Mouse (Mus musculus) neural tube, embryonic 14.5 days (tissue): ENCODE results near the gene Col4a2. TPM values are rescaled to one million over a fixed set of nuclear protein-coding genes. Genes with fewer than 3 reads are reported as not detected.
"Not testable (repeated sequence)": the region's sequence is repeated elsewhere in the genome, so short reads cannot be mapped to it uniquely, and the experiment has no call there.

ENCODE experiments used
- ATAC-seq: fragments of 200-750 bp; cut with Nextera tagmentation; 2 replicates; pipeline ENCODE4 v1.8.0; 2017; ENCODE audit warnings: low read depth, mild to moderate bottlenecking, moderate TSS enrichment, moderate library complexity
- H3K27ac ChIP-seq: fragments of 300-500 bp; sonication (generic); 2 replicates; pipeline ENCODE4 v1.5.1; 2014; ENCODE audit warnings: low read depth, mild to moderate bottlenecking, control low read depth, low read length, moderate library complexity, mixed read lengths
- H3K27me3 ChIP-seq: fragments of 300-500 bp; sonication (generic); 2 replicates; pipeline ENCODE4 v1.6.1; 2014; ENCODE audit warnings: low read length; ENCODE audit not compliant: control insufficient read depth, insufficient read depth
- H3K36me3 ChIP-seq: fragments of 300-500 bp; sonication (generic); 2 replicates; pipeline ENCODE4 v1.6.1; 2014; ENCODE audit warnings: low read length, mixed read lengths; ENCODE audit not compliant: control insufficient read depth, insufficient read depth
- H3K4me1 ChIP-seq: fragments of 300-500 bp; sonication (generic); 2 replicates; pipeline ENCODE4 v1.6.1; 2014; ENCODE audit warnings: low read length; ENCODE audit not compliant: control insufficient read depth, insufficient read depth
- H3K4me2 ChIP-seq: fragments of 300-500 bp; sonication (generic); 2 replicates; pipeline ENCODE4 v1.6.1; 2014; ENCODE audit warnings: mild to moderate bottlenecking, low read depth, low read length, control low read depth
- H3K4me3 ChIP-seq: fragments of 300-500 bp; sonication (generic); 2 replicates; pipeline ENCODE4 v1.5.1; 2014; ENCODE audit warnings: low read depth, low read length, control low read depth, mixed read lengths
- H3K9ac ChIP-seq: fragments of 300-500 bp; sonication (generic); replicated peaks from 2 replicates; pipeline ENCODE4 v1.6.1; 2014; ENCODE audit warnings: low read depth, mild to moderate bottlenecking, control low read depth, low read length, mixed read lengths
- H3K9me3 ChIP-seq: fragments of 300-500 bp; sonication (generic); 2 replicates; pipeline ENCODE4 v1.6.1; 2016; ENCODE audit warnings: low read length; ENCODE audit not compliant: control insufficient read depth
- WGBS: fragments of 180-500 bp; shearing (Covaris S2); extraction: QIAGEN DNeasy Blood & Tissue Kit; methylation state at CpG from one replicate; pipeline ENCODE4 v1.1.7; 2014; 5-methylcytosine and 5-hydroxymethylcytosine counted together
- polyA plus RNA-seq: library from polyadenylated mRNA; unstranded; fragments of >200 nt; fragmentation: Nextera tagmentation; extraction: Ambion mirVana; gene quantifications from 2 replicates; pipeline ENCODE4 v1.2.1, GENCODE M21; 2014

The Col4a2 gene
- polyA plus RNA-seq, 1 experiment from 2014 or later: 11.8 TPM

DNA sequence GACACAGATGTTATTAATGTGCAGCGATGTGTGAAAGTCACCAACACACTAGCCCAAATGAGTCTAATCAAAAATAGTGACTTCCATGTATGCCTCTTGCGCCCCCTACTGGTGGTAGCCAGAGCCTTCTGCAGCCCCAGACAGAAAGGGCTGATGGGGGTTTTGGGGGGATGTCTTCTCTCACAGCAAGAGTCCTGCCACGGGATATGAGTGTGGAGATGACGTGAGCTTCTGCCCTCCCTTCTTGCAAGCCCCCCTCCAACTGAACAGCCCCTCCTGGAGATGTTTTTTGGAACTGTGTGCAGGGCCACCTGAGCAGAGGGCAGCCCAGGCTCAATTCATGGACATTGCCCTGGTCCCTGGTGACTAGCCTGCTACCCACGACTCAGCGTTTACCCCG, 173.5 kb downstream of the Col4a2 start:
- WGBS: 23% methylated on average over 7 of the region's 7 CpGs
- no peak; the same call in 1 of the 2 replicates for ATAC-seq

DNA sequence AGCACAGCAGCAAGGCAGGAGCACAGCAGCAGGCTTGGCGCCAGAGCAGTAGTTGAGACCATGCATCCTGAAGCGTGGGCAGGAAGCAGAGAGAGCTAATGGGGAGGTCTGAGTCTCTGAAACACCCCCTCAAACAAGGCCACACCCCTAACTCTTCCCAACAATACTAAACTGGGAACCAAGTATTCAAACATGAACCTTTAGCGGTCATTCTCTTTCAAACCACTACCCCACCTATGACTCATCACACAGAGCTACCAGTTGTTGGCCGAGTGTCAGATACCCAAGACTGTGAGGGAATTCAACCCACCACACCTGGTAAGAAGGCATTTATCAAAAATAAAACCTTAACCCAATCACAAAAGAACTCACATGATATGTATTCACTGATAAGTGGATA, 174.6 kb downstream of the Col4a2 start:
- no peaks in the 10 kb centered on the region for H3K36me3 ChIP-seq
- no peaks in the 10 kb centered on the region for H3K9me3 ChIP-seq
- no peak overlapping the region for H3K9ac ChIP-seq
- no peak overlapping the region for H3K4me2 ChIP-seq
- no peak overlapping the region for H3K27ac ChIP-seq
- H3K4me3 ChIP-seq: no peak overlapping the region
- H3K4me1 ChIP-seq: no peaks in the 10 kb centered on the region
- peaks cover 3% of the 10 kb centered on the region; the same call in 1 of the 2 replicates for H3K27me3 ChIP-seq
- ATAC-seq: no peak
- 75% methylated on average over 4 of the region's 4 CpGs for WGBS

More for the DNA sequence above, 173.5 kb downstream of the Col4a2 start:
- no peak overlapping the region for H3K27ac ChIP-seq
- H3K36me3 ChIP-seq: no peaks in the 10 kb centered on the region
- no peaks in the 10 kb centered on the region for H3K9me3 ChIP-seq
- no peak overlapping the region for H3K4me3 ChIP-seq
- no peak overlapping the region for H3K9ac ChIP-seq
- no peaks in the 10 kb centered on the region for H3K4me1 ChIP-seq
- H3K4me2 ChIP-seq: no peak overlapping the region
- peaks cover 3% of the 10 kb centered on the region; the same call in 1 of the 2 replicates for H3K27me3 ChIP-seq

DNA sequence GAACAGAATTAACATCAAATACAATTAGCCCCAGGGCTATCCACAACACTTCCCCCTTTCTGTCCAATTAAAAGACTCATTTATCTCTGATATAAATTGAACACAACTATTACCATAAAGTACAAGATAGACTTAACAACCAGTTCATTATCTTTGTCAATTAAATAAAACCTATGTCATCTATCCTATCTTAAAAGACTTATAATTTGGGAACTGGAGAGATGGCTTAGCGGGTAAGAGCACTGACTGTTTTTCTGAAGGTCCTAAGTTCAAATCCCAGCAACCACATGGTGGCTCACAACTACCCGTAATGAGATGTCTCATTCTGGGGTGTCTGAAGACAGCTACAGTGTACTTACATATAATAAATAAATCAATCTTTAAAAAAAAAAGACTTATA, 179.7 kb downstream of the Col4a2 start:
- not testable (repeated sequence) for H3K27me3 ChIP-seq, H3K27ac ChIP-seq, H3K4me1 ChIP-seq, H3K36me3 ChIP-seq, H3K4me2 ChIP-seq, H3K9me3 ChIP-seq, H3K9ac ChIP-seq, ATAC-seq, H3K4me3 ChIP-seq
- WGBS: 88% methylated on average over 2 of the region's 2 CpGs

DNA sequence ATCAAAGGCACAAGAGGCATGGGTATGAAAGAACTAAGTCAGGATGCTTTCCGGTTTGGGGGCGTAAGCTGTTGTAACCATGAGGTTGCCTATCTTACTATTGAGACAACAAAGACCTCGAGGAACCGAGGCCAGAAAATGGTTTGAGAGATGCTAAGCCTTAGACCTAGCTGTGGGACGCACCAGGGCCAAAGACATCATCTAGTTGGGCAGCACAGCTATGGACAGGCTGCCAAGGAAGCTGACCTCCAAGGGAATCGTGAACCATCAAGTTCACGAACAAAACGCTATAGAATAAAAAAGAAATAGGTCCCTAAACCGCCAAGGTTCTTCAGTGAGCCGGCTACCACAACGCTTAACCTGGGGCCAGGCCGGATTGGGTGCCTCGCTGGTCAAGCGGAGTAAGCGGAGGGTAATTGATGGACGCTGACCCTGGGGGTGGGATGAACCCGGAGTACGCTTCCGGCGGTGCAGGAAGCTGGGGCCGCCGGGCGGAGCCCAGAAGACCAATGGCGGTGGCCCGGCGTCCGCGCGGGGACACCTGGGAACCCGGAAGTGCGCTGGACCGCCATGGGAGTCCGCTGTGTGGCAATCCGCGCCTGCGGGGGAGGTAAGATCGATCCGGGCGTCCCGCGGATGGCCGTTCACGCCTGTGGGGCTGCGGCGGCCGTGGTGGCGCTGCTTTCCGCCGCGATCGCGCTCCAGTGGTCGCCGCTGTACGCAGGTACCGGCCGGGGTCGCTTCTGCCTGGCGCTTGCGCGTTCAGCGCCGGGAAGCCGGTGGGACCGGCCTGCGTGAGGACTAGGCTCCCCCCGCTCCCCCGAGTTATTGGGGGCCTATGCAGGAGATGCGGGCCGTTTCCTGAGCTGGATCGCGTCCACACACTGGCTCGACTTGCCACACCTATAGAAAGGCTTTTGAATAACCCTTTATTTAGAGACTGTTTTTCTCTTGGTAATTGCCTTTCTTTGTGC, 184.7 kb downstream of the Col4a2 start, which contains the start of gene Naxd:
TSS of gene Naxd (plus strand) at position 490 of the 974 bp plus-strand sequence.
- no peaks in the 10 kb centered on the region for H3K36me3 ChIP-seq
- ATAC-seq: peak; percentile 98
- WGBS: 4% methylated on average over 72 of the region's 73 CpGs

DNA sequence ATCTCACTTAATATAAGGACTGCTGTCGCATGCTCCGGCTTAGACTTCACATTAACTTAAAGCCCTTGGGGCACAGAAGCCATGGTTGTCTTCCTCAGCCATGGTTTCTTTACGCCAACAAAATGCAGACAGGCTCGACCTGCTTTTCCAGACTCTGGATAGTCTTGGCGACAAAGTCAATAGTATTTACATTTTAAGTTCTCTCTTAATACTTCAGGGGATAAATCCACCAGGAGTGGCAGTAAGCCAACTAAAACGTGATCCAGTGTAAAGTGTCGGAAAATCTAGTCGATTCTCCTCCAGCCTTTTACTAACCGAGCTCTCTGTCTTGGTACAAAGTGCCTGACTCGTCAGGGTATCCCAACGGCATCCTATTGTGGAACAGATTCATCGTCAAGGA, 185.7 kb downstream of the Col4a2 start:
- Histone ChIP-seq H3K27ac (0 out of 2 replicates have a peak overlapping the region, but pooled peaks have one; percentile 88), H3K4me3 (peak overlapping the region; percentile 84), H3K27me3 (no peaks in the 10 kb centered on the region), H3K9me3 (no peaks in the 10 kb centered on the region), H3K9ac (no peak overlapping the region; the same call in 1 of the 2 replicates), H3K36me3 (peaks cover 4% of the 10 kb centered on the region; the same call in 1 of the 2 replicates), H3K4me1 (peaks cover 5% of the 10 kb centered on the region), H3K4me2 (peak overlapping the region; percentile 63)
- no peak for ATAC-seq
- 78% methylated on average over 12 of the region's 12 CpGs for WGBS

More for the DNA sequence above, 184.7 kb downstream of the Col4a2 start, which contains the start of gene Naxd:
- H3K4me1 ChIP-seq: peaks cover 5% of the 10 kb centered on the region
- H3K27ac ChIP-seq: peak within 1 kb of the TSS; percentile 88
- peak within 1 kb of the TSS; percentile 84 for H3K9ac ChIP-seq
- no peaks in the 10 kb centered on the region for H3K27me3 ChIP-seq
- H3K4me2 ChIP-seq: peak within 1 kb of the TSS; percentile 63
- H3K9me3 ChIP-seq: no peaks in the 10 kb centered on the region
- peak within 1 kb of the TSS; percentile 84 for H3K4me3 ChIP-seq

Other genes with a start within 250 kb of the Col4a2 start
- 30.2 and 133 TPM in 2 replicates for gene Col4a1, start within 50 bp of the Col4a2 start, polyA plus RNA-seq
- 0.76 TPM in 1 of 2 replicates, not detected in the other for gene Rab20, start 165.9 kb downstream of the Col4a2 start, polyA plus RNA-seq
- gene Naxd, start 184.7 kb downstream of the Col4a2 start, polyA plus RNA-seq: 142 and 150 TPM in 2 replicates
- gene Cars2, start 238.0 kb downstream of the Col4a2 start, polyA plus RNA-seq: 27.6 and 28.8 TPM in 2 replicates
- 38.1 and 40.1 TPM in 2 replicates for gene Ing1, start 242.8 kb downstream of the Col4a2 start, polyA plus RNA-seq